Mouse (Mus musculus) brain, embryonic 18.5 days (tissue): ENCODE measurements around the gene Ppp1r26.

Experiments used
- DNase-seq: peaks from one replicate; pipeline ENCODE4 v3.0.0-alpha.2; 2012; ENCODE audit warnings: low read depth, low spot score

The Ppp1r26 gene

GRCm38 (mm10) chr2:28446515-28447314, at the start of gene Ppp1r26:
Ppp1r26 (plus strand) TSS chr2:28446800.
- no peak for DNase-seq

- no peak for DNase-seq
Measured at GRCm38 (mm10) chr2:28396928-28397327, 49.7 kb upstream of the Ppp1r26 start.

- no peak for DNase-seq
Measured at GRCm38 (mm10) chr2:28397417-28398119, 49.0 kb upstream of the Ppp1r26 start.

- DNase-seq = no peak
Measured at GRCm38 (mm10) chr2:28401647-28402046, 45.0 kb upstream of the Ppp1r26 start.

- DNase-seq = no peak
Measured at GRCm38 (mm10) chr2:28402128-28402527, 44.5 kb upstream of the Ppp1r26 start.

GRCm38 (mm10) chr2:28407796-28408195, 38.8 kb upstream of the Ppp1r26 start:
- DNase-seq = no peak

- DNase-seq = no peak
Measured at GRCm38 (mm10) chr2:28409144-28409543, 37.5 kb upstream of the Ppp1r26 start.

GRCm38 (mm10) chr2:28409566-28409965, 37.0 kb upstream of the Ppp1r26 start:
- no peak for DNase-seq

GRCm38 (mm10) chr2:28412936-28413335, 33.7 kb upstream of the Ppp1r26 start:
- no peak for DNase-seq

- DNase-seq = no peak
Measured at GRCm38 (mm10) chr2:28414116-28414756, 32.4 kb upstream of the Ppp1r26 start.

- DNase-seq = no peak
Measured at GRCm38 (mm10) chr2:28414757-28415137, 31.9 kb upstream of the Ppp1r26 start.

GRCm38 (mm10) chr2:28415387-28416024, 31.1 kb upstream of the Ppp1r26 start:
- DNase-seq = no peak

GRCm38 (mm10) chr2:28416511-28416910, 30.1 kb upstream of the Ppp1r26 start:
- DNase-seq = no peak

- peak; percentile 59 for DNase-seq
Measured at GRCm38 (mm10) chr2:28418034-28418433, 28.6 kb upstream of the Ppp1r26 start.

GRCm38 (mm10) chr2:28419898-28420297, 26.7 kb upstream of the Ppp1r26 start:
- DNase-seq = peak; percentile 55

GRCm38 (mm10) chr2:28423167-28423566, 23.4 kb upstream of the Ppp1r26 start:
- no peak for DNase-seq

GRCm38 (mm10) chr2:28427226-28427625, 19.4 kb upstream of the Ppp1r26 start:
- no peak for DNase-seq

- DNase-seq = no peak
Measured at GRCm38 (mm10) chr2:28430846-28431245, 15.8 kb upstream of the Ppp1r26 start.

GRCm38 (mm10) chr2:28432811-28433210, 13.8 kb upstream of the Ppp1r26 start:
- DNase-seq = no peak

GRCm38 (mm10) chr2:28433512-28433911, 13.1 kb upstream of the Ppp1r26 start:
- DNase-seq = no peak

- DNase-seq = no peak
Measured at GRCm38 (mm10) chr2:28435401-28435800, 11.2 kb upstream of the Ppp1r26 start.

GRCm38 (mm10) chr2:28440842-28441241, 5.8 kb upstream of the Ppp1r26 start:
- no peak for DNase-seq
